ENCODE assay signal across 9 mouse cellular contexts in genomic region chr17:23737493-23738445, GRCm38 (mm10). TPM values are rescaled to one million over a fixed set of nuclear protein-coding genes. Genes with fewer than 3 reads are reported as not detected.
DNase-seq lines count a peak whose midpoint lies in the region; ATAC-seq and TF ChIP-seq lines count a peak whose summit lies in the region.
"Had no signal": no experiment of that assay in that cellular context is flagged by ENCODE, and none has a peak within 500 bp of the region (broad histone marks: within the 10 kb centered on the region; RNA-seq: fewer than 3 reads in every experiment).

No protein-coding gene starts in this region.

- DNase-seq in kidney, postnatal 0 days (ENCODE audit: low spot score): no peak
- no peak for DNase-seq in kidney, adult 18-20 months
- peak; percentile 36 for DNase-seq in NIH3T3 (ENCODE audit: low read depth)
- DNase-seq in hindbrain, embryonic 14.5 days (ENCODE audit: low spot score): no peak
- peak; percentile 22 for DNase-seq in naive thymus-derived CD4-positive, alpha-beta T cell, adult 2 months (ENCODE audit: low read depth)
- DNase-seq in right cerebral cortex, postnatal 4 days: no peak
- no peak for DNase-seq in thymus, postnatal 10 days (ENCODE audit: low spot score in 2 of 2)
- no peak for DNase-seq in gastrocnemius, postnatal 25 days
- DNase-seq: adrenal gland, postnatal 14 days had no signal

- ATAC-seq in kidney, postnatal 0 days (replicated peaks; ENCODE audit: low FRiP score, low read depth): no peak
- no peak for ATAC-seq in hindbrain, embryonic 14.5 days (ENCODE audit: low FRiP score)

- no peaks in the 10 kb centered on the region for H3K36me3 ChIP-seq in kidney, postnatal 0 days (ENCODE audit: insufficient read depth, low read length)
- peaks cover 23% of the 10 kb centered on the region; the same call in 1 of the 2 replicates for H3K36me3 ChIP-seq in hindbrain, embryonic 14.5 days (replicated peaks; ENCODE audit: control insufficient read depth, insufficient read depth)

- no peak overlapping the region for H3K4me2 ChIP-seq in kidney, postnatal 0 days (ENCODE audit: low read length)
- peak overlapping the region; percentile 70 for H3K4me2 ChIP-seq in hindbrain, embryonic 14.5 days (replicated peaks)

- peak; percentile 29; the same call in 1 of the 2 replicates for TF ChIP-seq CTCF in kidney, postnatal 0 days (IDR thresholded peaks at IDR 0.05; ENCODE audit: low read depth)

- 68% methylated on average over 15 of the region's 15 CpGs for WGBS in kidney, postnatal 0 days
- 58% methylated on average over 15 of the region's 15 CpGs for WGBS in hindbrain, embryonic 14.5 days

- H3K9me3 ChIP-seq in kidney, postnatal 0 days (replicated peaks; ENCODE audit: low read length): no peaks in the 10 kb centered on the region
- H3K9me3 ChIP-seq in hindbrain, embryonic 14.5 days (ENCODE audit: control insufficient read depth, low read length): no peaks in the 10 kb centered on the region

- peaks cover 24% of the 10 kb centered on the region; the same call in 1 of the 2 replicates for H3K4me1 ChIP-seq in kidney, postnatal 0 days (replicated peaks; ENCODE audit: insufficient read depth, low read length)
- peaks cover 15% of the 10 kb centered on the region for H3K4me1 ChIP-seq in hindbrain, embryonic 14.5 days (replicated peaks; ENCODE audit: control insufficient read depth, insufficient read depth, low read length)

- no peak overlapping the region for H3K4me3 ChIP-seq in kidney, postnatal 0 days (replicated peaks; ENCODE audit: low read depth, low read length)
- no peak overlapping the region; the same call in 1 of the 2 replicates for H3K4me3 ChIP-seq in hindbrain, embryonic 14.5 days (replicated peaks; ENCODE audit: low read length)

- H3K27ac ChIP-seq in kidney, postnatal 0 days: no peak overlapping the region
- no peak overlapping the region for H3K27ac ChIP-seq in hindbrain, embryonic 14.5 days

- peaks cover 13% of the 10 kb centered on the region for H3K27me3 ChIP-seq in kidney, postnatal 0 days (ENCODE audit: insufficient read depth, low read length)
- peaks cover 18% of the 10 kb centered on the region for H3K27me3 ChIP-seq in hindbrain, embryonic 14.5 days (ENCODE audit: control insufficient read depth, insufficient read depth, low read length)

- H3K9ac ChIP-seq in kidney, postnatal 0 days (ENCODE audit: low read depth, low read length): no peak overlapping the region
- peak overlapping the region; percentile 94 for H3K9ac ChIP-seq in hindbrain, embryonic 14.5 days

RNA-seq across cellular contexts. Expression of gene Paqr4, which starts 2.9 kb away (rescaled TPM):
- 16.0 and 17.9 TPM in 2 replicates for polyA plus RNA-seq in kidney, postnatal 0 days (2015; fragmentation: Nextera tagmentation; extraction: Ambion mirVana)
- 57.5 and 62.8 TPM in 2 replicates for polyA plus RNA-seq in hindbrain, embryonic 14.5 days (2014; fragmentation: Nextera tagmentation; extraction: Ambion mirVana)
- 1 to 10 TPM; 4.4 to 5.2 TPM for total RNA-seq in gastrocnemius, postnatal 25 days (2021)

RNA-seq across cellular contexts. Expression of gene Kremen2, which starts 7.9 kb away (rescaled TPM):
- polyA plus RNA-seq in kidney, postnatal 0 days (2015; fragmentation: Nextera tagmentation; extraction: Ambion mirVana): 0.29 and 0.52 TPM in 2 replicates
- 0.74 and 0.90 TPM in 2 replicates for polyA plus RNA-seq in hindbrain, embryonic 14.5 days (2014; fragmentation: Nextera tagmentation; extraction: Ambion mirVana)
- total RNA-seq in gastrocnemius, postnatal 25 days (2021): not detected
- total RNA-seq: adrenal gland, postnatal 14 days had no signal

RNA-seq across cellular contexts. Expression of gene Pkmyt1, which starts 11.6 kb away (rescaled TPM):
- polyA plus RNA-seq in kidney, postnatal 0 days (2015; fragmentation: Nextera tagmentation; extraction: Ambion mirVana): 21.1 and 24.5 TPM in 2 replicates
- 16.9 and 17.7 TPM in 2 replicates for polyA plus RNA-seq in hindbrain, embryonic 14.5 days (2014; fragmentation: Nextera tagmentation; extraction: Ambion mirVana)
- under 1 TPM; 0.67 to 0.83 TPM for total RNA-seq in gastrocnemius, postnatal 25 days (2021)

RNA-seq across cellular contexts. Expression of gene 1520401A03Rik, which starts 15.2 kb away (rescaled TPM):
- polyA plus RNA-seq in kidney, postnatal 0 days (2015; fragmentation: Nextera tagmentation; extraction: Ambion mirVana): 0.05 and 0.30 TPM in 2 replicates
- polyA plus RNA-seq in hindbrain, embryonic 14.5 days (2014; fragmentation: Nextera tagmentation; extraction: Ambion mirVana): 0.09 and 0.18 TPM in 2 replicates
- total RNA-seq in gastrocnemius, postnatal 25 days (2021): not detected

RNA-seq across cellular contexts. Expression of gene Flywch1, which starts 33.6 kb away (rescaled TPM):
- 74.6 and 74.7 TPM in 2 replicates for polyA plus RNA-seq in kidney, postnatal 0 days (2015; fragmentation: Nextera tagmentation; extraction: Ambion mirVana)
- polyA plus RNA-seq in hindbrain, embryonic 14.5 days (2014; fragmentation: Nextera tagmentation; extraction: Ambion mirVana): 179 and 183 TPM in 2 replicates
- total RNA-seq in gastrocnemius, postnatal 25 days (2021): 10 to 100 TPM; 33.5 to 34.0 TPM

Comparison
In these comparisons a context has a peak if more than half of its experiments do, and no peak if none do; other contexts are left out.
1. DNase-seq: peak in NIH3T3 (single experiment) and naive thymus-derived CD4-positive, alpha-beta T cell, adult 2 months (single experiment); none in kidney, postnatal 0 days (single experiment), kidney, adult 18-20 months (single experiment), hindbrain, embryonic 14.5 days (single experiment), right cerebral cortex, postnatal 4 days (single experiment), thymus, postnatal 10 days (0 of 2) and gastrocnemius, postnatal 25 days (single experiment).